Mouse (Mus musculus): ENCODE measurements around the gene Tbx15. TPM values are rescaled to one million over a fixed set of nuclear protein-coding genes. Genes with fewer than 3 reads are reported as not detected.
A peak's percentile ranks its signal among the peaks of the same experiment; 100 is the strongest.

Tbx15 gene
- polyA plus RNA-seq, 1 experiment = 0.40 TPM

- no peak overlapping the region; the same call in 1 of the 2 replicates for H3K4me3 ChIP-seq (ENCODE audit: insufficient read depth, low read length)
- no peak for TF ChIP-seq CTCF (IDR thresholded peaks at IDR 0.05; ENCODE audit: low read depth, low read length)
- TF ChIP-seq POLR2A (IDR thresholded peaks at IDR 0.05; ENCODE audit: borderline replicate concordance, low read depth, low read length) = no peak
- H3K4me1 ChIP-seq (ENCODE audit: control insufficient read depth, insufficient read depth, low read length) = peaks cover 4% of the 10 kb centered on the region
- H3K27ac ChIP-seq (ENCODE audit: insufficient read depth, low read depth, low read length) = no peak overlapping the region
These were observed 8.0 kb downstream of the Tbx15 start for GRCm38 (mm10) chr3:99247996-99248801.

GRCm38 (mm10) chr3:99248831-99249550, 8.8 kb downstream of the Tbx15 start:
- peak overlapping the region; percentile 24 for H3K4me3 ChIP-seq (ENCODE audit: insufficient read depth, low read length)
- peaks cover 4% of the 10 kb centered on the region for H3K4me1 ChIP-seq (ENCODE audit: control insufficient read depth, insufficient read depth, low read length)
- TF ChIP-seq CTCF (IDR thresholded peaks at IDR 0.05; ENCODE audit: low read depth, low read length) = no peak
- TF ChIP-seq POLR2A (IDR thresholded peaks at IDR 0.05; ENCODE audit: borderline replicate concordance, low read depth, low read length) = no peak
- no peak overlapping the region for H3K27ac ChIP-seq (ENCODE audit: insufficient read depth, low read depth, low read length)

DNA sequence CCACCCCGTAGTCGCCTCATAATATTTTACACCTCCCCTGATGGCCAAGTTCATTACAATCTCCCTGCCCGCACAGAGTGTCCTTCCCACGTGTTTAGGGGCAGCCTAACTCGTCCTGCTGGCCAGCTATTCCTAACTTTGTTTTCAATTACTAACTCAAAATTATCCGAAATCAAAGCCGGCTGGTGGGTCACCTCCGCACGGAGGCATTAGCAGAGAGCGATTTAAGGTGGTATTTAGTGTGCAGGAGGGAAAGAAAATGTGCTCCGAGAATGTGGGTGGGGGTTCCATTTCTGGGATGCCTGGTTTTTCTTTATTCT, 9.3 kb downstream of the Tbx15 start:
- TF ChIP-seq POLR2A (IDR thresholded peaks at IDR 0.05; ENCODE audit: borderline replicate concordance, low read depth, low read length) = no peak
- no peak for TF ChIP-seq CTCF (IDR thresholded peaks at IDR 0.05; ENCODE audit: low read depth, low read length)
- peaks cover 7% of the 10 kb centered on the region for H3K4me1 ChIP-seq (ENCODE audit: control insufficient read depth, insufficient read depth, low read length)
- peak overlapping the region; percentile 24; the same call in 1 of the 2 replicates for H3K4me3 ChIP-seq (ENCODE audit: insufficient read depth, low read length)
- H3K27ac ChIP-seq (ENCODE audit: insufficient read depth, low read depth, low read length) = no peak overlapping the region

GRCm38 (mm10) chr3:99249906-99250305, 9.7 kb downstream of the Tbx15 start:
- TF ChIP-seq POLR2A (IDR thresholded peaks at IDR 0.05; ENCODE audit: borderline replicate concordance, low read depth, low read length) (no peak), CTCF (IDR thresholded peaks at IDR 0.05; ENCODE audit: low read depth, low read length) (no peak)
- Histone ChIP-seq H3K4me3 (ENCODE audit: insufficient read depth, low read length) (no peak overlapping the region), H3K4me1 (ENCODE audit: control insufficient read depth, insufficient read depth, low read length) (peaks cover 7% of the 10 kb centered on the region), H3K27ac (ENCODE audit: insufficient read depth, low read depth, low read length) (no peak overlapping the region)

GRCm38 (mm10) chr3:99251271-99252165, 11.3 kb downstream of the Tbx15 start:
- H3K4me3 ChIP-seq (ENCODE audit: insufficient read depth, low read length) = no peak overlapping the region
- H3K27ac ChIP-seq (ENCODE audit: insufficient read depth, low read depth, low read length) = no peak overlapping the region
- TF ChIP-seq CTCF (IDR thresholded peaks at IDR 0.05; ENCODE audit: low read depth, low read length) = no peak
- TF ChIP-seq POLR2A (IDR thresholded peaks at IDR 0.05; ENCODE audit: borderline replicate concordance, low read depth, low read length) = no peak
- peaks cover 7% of the 10 kb centered on the region for H3K4me1 ChIP-seq (ENCODE audit: control insufficient read depth, insufficient read depth, low read length)

DNA sequence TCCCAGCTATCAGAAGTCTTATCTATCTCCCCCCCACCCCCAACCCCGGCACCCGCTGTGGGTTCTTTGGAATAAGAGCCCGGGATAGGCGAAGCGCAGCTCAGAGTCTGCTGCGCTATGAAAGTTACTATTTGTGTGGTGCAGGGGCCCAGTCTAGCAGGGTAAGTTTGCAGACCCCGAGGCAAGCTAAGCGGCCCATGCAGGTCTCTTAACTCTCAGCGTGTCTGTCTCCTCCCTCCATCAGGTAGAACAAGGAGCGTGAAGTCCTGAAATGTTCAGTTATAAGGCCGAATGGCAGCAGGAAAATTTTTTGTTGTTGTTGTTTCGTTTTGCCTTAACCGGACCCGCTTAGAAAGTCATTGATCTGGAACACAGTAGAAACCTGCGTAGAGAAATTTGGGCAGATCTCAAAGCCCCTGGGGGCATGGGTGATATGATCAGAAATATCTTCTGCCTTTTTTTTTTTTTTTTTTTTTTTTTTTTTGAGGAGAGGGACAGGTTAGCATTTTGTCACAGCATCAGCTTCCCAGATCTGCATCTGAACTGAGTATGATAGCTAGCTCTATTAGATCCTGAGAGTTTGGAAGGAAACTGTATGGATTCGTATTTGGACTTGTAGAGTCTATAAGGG, 12.4 kb downstream of the Tbx15 start:
- peaks cover 7% of the 10 kb centered on the region for H3K4me1 ChIP-seq (ENCODE audit: control insufficient read depth, insufficient read depth, low read length)
- no peak overlapping the region for H3K27ac ChIP-seq (ENCODE audit: insufficient read depth, low read depth, low read length)
- no peak for TF ChIP-seq POLR2A (IDR thresholded peaks at IDR 0.05; ENCODE audit: borderline replicate concordance, low read depth, low read length)
- no peak for TF ChIP-seq CTCF (IDR thresholded peaks at IDR 0.05; ENCODE audit: low read depth, low read length)
- H3K4me3 ChIP-seq (ENCODE audit: insufficient read depth, low read length) = no peak overlapping the region

DNA sequence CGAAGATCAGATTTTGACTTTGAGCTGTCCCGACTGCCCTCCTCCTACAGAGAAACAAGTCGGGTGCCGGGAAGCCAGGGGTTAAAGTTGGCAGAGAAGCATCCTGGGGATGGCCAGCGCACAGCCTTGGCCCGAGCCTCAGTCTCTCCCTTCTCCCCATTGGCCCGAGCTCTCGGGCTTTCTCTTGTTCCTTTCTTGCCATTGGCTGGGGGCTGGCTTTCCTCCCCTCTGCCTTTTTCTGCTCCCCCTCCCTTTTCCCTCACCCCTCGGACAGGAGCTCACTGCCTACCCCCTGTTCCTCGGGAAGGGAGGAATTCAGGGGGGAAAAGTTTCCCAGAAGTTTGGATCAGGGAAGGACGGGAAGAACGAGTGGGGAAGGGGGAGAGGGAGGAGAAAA, 12.9 kb downstream of the Tbx15 start:
- no peak for TF ChIP-seq POLR2A (IDR thresholded peaks at IDR 0.05; ENCODE audit: borderline replicate concordance, low read depth, low read length)
- TF ChIP-seq CTCF (IDR thresholded peaks at IDR 0.05; ENCODE audit: low read depth, low read length) = no peak
- H3K4me3 ChIP-seq (ENCODE audit: insufficient read depth, low read length) = no peak overlapping the region
- H3K4me1 ChIP-seq (ENCODE audit: control insufficient read depth, insufficient read depth, low read length) = peaks cover 7% of the 10 kb centered on the region
- no peak overlapping the region for H3K27ac ChIP-seq (ENCODE audit: insufficient read depth, low read depth, low read length)

- TF ChIP-seq CTCF (IDR thresholded peaks at IDR 0.05; ENCODE audit: low read depth, low read length) = no peak
- TF ChIP-seq POLR2A (IDR thresholded peaks at IDR 0.05; ENCODE audit: borderline replicate concordance, low read depth, low read length) = no peak
- H3K4me3 ChIP-seq (ENCODE audit: insufficient read depth, low read length) = peak overlapping the region; percentile 53
- H3K4me1 ChIP-seq (ENCODE audit: control insufficient read depth, insufficient read depth, low read length) = peaks cover 7% of the 10 kb centered on the region
- no peak overlapping the region for H3K27ac ChIP-seq (ENCODE audit: insufficient read depth, low read depth, low read length)
These were observed 13.6 kb downstream of the Tbx15 start for GRCm38 (mm10) chr3:99253497-99254451.
